Mouse (Mus musculus) stomach, postnatal 0 days (tissue): ENCODE data around the gene Foxn3. TPM values are rescaled to one million over a fixed set of nuclear protein-coding genes. Genes with fewer than 3 reads are reported as not detected.

ENCODE experiments used
- ATAC-seq: fragments of 200-750 bp; cut with Nextera tagmentation; 2 replicates; pipeline ENCODE4 v1.8.0; 2017; ENCODE audit not compliant: low FRiP score, low TSS enrichment
- DNase-seq: peaks from one replicate; pipeline ENCODE4 v3.0.0-alpha.2; 2016; ENCODE audit warnings: low spot score
- H3K27ac ChIP-seq: fragments of 300-500 bp; sonication (generic); replicated peaks from 2 replicates; pipeline ENCODE4 v1.5.1; 2014; ENCODE audit warnings: mild to moderate bottlenecking, control low read depth
- H3K27me3 ChIP-seq: fragments of 300-500 bp; sonication (generic); 2 replicates; pipeline ENCODE4 v1.6.1; 2014; ENCODE audit warnings: low read length; ENCODE audit not compliant: control insufficient read depth, insufficient read depth
- H3K36me3 ChIP-seq: fragments of 300-500 bp; sonication (generic); 2 replicates; pipeline ENCODE4 v1.6.1; 2014; ENCODE audit warnings: low read length, mixed read lengths; ENCODE audit not compliant: control insufficient read depth, insufficient read depth
- H3K4me1 ChIP-seq: fragments of 300-500 bp; sonication (generic); replicated peaks from 2 replicates; pipeline ENCODE4 v1.6.1; 2014; ENCODE audit warnings: antibody characterized with exemption; ENCODE audit not compliant: control insufficient read depth, insufficient read depth
- H3K4me2 ChIP-seq: fragments of 300-500 bp; sonication (generic); replicated peaks from 2 replicates; pipeline ENCODE4 v1.6.1; 2014; ENCODE audit warnings: low read depth, mild to moderate bottlenecking, control low read depth, moderate library complexity
- H3K4me3 ChIP-seq: fragments of 300-500 bp; sonication (generic); 2 replicates; pipeline ENCODE4 v1.5.1; 2014; ENCODE audit warnings: low read depth, low read length, control low read depth
- H3K9ac ChIP-seq: fragments of 300-500 bp; sonication (generic); 2 replicates; pipeline ENCODE4 v1.6.1; 2014; ENCODE audit warnings: mild to moderate bottlenecking, low read length, control low read depth, mixed read lengths
- H3K9me3 ChIP-seq: fragments of 300-500 bp; sonication (generic); 2 replicates; pipeline ENCODE4 v1.6.1; 2016; ENCODE audit warnings: low read length; ENCODE audit not compliant: control insufficient read depth
- CTCF ChIP-seq: IDR thresholded peaks from 2 replicates; pipeline ENCODE4 v1.5.1; 2016; ENCODE audit warnings: antibody characterized with exemption, low read depth, mild to moderate bottlenecking, moderate library complexity
- EP300 ChIP-seq: optimal IDR thresholded peaks from 2 replicates; pipeline ENCODE3; 2016; ENCODE audit warnings: antibody characterized with exemption
- WGBS: fragments of 180-500 bp; shearing (Covaris S2); extraction: QIAGEN DNeasy Blood & Tissue Kit; methylation state at CpG from one replicate; pipeline ENCODE4 v1.1.7; 2014; 5-methylcytosine and 5-hydroxymethylcytosine counted together
- polyA plus RNA-seq: library from polyadenylated mRNA; unstranded; fragments of >200 nt; fragmentation: Nextera tagmentation; extraction: Ambion mirVana; gene quantifications from 2 replicates; pipeline ENCODE4 v1.2.1, GENCODE M21; 2015

The Foxn3 gene
- polyA plus RNA-seq, 1 experiment from 2014 or later: 40.1 TPM

DNA sequence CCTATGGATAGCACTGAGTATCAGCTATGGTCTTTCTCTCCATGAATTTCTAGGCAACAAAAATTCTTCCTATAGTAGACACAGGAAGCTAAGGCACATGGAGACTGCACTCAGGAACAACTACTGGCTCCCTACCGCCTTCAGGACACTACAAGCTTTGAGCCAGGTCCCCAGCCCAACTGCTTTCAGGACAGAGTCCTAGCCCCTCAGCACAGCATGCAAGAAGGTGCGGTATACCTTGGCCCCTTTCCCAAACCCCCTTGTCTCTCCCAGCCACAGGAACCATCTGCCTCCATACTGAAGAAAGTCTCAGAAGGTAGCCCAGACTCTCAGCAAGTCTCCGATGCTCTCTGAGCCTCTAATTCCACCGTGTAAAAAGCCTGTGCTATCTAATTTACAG, 189.8 kb downstream of the Foxn3 start:
- no peaks in the 10 kb centered on the region for H3K9me3 ChIP-seq
- H3K4me1 ChIP-seq: no peaks in the 10 kb centered on the region; the same call in 1 of the 2 replicates
- H3K36me3 ChIP-seq: no peaks in the 10 kb centered on the region
- 82% methylated on average over 4 of the region's 4 CpGs for WGBS
- no peak overlapping the region for H3K4me3 ChIP-seq
- H3K27me3 ChIP-seq: no peaks in the 10 kb centered on the region
- DNase-seq (no peak), ATAC-seq (no peak)
- no peak overlapping the region for H3K9ac ChIP-seq
- TF ChIP-seq CTCF (no peak), EP300 (no peak)
- H3K4me2 ChIP-seq: no peak overlapping the region
- no peak overlapping the region for H3K27ac ChIP-seq

DNA sequence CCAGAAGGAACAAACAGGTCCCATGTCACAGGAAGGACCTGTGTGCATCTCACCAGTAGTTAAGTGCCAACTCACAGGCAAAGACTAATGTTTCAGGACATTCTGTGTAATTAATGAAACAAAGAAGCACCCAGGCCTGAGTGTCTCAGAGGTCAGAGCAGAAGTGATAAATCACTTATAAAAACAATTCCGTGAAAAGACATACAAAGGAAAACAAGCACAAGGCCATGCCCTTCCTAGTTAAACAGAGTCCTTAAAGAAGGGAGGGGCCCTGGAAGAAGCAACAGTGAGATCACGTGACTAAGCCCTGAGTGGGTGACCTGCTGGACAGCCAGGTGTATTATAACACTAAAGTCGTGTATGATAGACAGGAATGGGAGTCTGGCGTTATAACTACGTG, 191.9 kb downstream of the Foxn3 start:
- H3K27ac ChIP-seq: no peak overlapping the region
- H3K36me3 ChIP-seq: no peaks in the 10 kb centered on the region
- no peak for DNase-seq
- H3K9ac ChIP-seq: no peak overlapping the region
- WGBS: 21% methylated on average over 5 of the region's 5 CpGs
- TF ChIP-seq EP300 (no peak), CTCF (no peak)
- no peak for ATAC-seq
- no peak overlapping the region for H3K4me3 ChIP-seq
- no peaks in the 10 kb centered on the region for H3K9me3 ChIP-seq
- H3K4me2 ChIP-seq: no peak overlapping the region
- H3K4me1 ChIP-seq: no peaks in the 10 kb centered on the region; the same call in 1 of the 2 replicates
- no peaks in the 10 kb centered on the region for H3K27me3 ChIP-seq

DNA sequence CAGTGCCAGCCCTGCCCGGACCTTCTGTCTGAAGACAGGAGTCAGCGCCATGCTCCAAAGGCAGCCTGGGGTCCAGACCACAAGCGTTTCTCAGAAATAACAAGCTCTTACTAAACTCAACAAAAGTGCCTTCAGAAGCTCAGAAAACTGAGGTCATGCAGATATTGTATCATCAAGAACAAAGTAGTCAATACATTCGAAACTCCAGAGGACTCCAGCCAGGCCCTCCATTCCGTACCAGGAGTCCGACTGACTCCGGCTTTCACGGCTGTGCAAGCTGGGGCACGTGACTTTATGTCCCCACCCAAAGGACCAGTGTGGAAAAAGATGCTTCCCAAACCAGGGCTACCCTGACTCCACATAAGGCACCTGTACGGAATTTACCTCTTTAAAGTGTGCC, 195.1 kb downstream of the Foxn3 start:
- no peak for DNase-seq
- 80% methylated on average over 10 of the region's 10 CpGs for WGBS
- no peak overlapping the region for H3K27ac ChIP-seq

DNA sequence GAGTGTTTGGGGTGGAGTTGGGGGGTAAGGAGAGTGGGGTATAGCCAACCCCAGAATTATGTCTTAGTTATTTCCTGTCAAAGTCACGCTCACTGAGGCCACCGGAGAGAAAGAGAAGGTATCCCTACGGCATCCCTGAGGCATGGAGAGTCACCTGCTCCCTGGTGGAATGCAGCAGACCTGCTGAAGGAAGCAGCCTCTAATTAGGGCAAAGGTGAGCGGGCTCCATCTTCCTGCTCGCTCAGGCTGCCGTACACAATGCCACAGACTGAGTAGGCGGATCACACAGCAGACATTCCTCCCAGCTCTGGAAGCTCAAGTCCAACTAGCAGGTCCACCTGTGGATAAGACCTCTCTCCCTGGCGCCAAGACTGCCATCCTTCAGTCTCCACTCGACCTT, 197.4 kb downstream of the Foxn3 start:
- H3K9ac ChIP-seq: no peak overlapping the region
- DNase-seq (peak; percentile 59), ATAC-seq (peak; percentile 82)

More for the DNA sequence above, 195.1 kb downstream of the Foxn3 start:
- TF ChIP-seq CTCF (no peak), EP300 (no peak)
- H3K4me2 ChIP-seq: no peak overlapping the region
- no peaks in the 10 kb centered on the region; the same call in 1 of the 2 replicates for H3K4me1 ChIP-seq
- no peaks in the 10 kb centered on the region for H3K36me3 ChIP-seq
- no peaks in the 10 kb centered on the region for H3K27me3 ChIP-seq
- H3K9ac ChIP-seq: no peak overlapping the region
- ATAC-seq: no peak
- no peaks in the 10 kb centered on the region for H3K9me3 ChIP-seq
- H3K4me3 ChIP-seq: no peak overlapping the region

DNA sequence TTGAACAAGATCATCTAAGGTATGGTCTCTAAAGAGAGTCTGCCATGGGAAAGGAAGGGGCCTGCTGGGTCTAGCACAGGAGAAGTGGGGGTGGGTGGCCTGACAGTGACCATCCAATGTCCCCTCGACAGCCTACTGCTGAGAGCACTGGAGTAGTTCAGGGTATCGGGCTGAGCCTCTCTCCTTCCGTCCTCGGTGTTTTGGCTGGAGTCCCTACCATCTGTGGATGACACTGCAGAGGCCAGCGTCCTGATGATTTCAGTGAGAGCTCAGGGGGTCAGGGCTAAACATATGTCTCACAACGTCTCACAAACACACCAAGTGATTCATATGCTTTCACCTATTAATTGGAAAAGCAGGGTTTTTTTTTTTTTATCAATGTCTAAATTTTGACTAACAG, 199.2 kb downstream of the Foxn3 start:
- H3K9ac ChIP-seq: no peak overlapping the region
- ATAC-seq (no peak), DNase-seq (no peak)
- 77% methylated on average over 6 of the region's 6 CpGs for WGBS
- H3K36me3 ChIP-seq: no peaks in the 10 kb centered on the region
- H3K4me3 ChIP-seq: no peak overlapping the region
- TF ChIP-seq EP300 (no peak), CTCF (no peak)
- H3K4me2 ChIP-seq: no peak overlapping the region
- H3K27me3 ChIP-seq: no peaks in the 10 kb centered on the region
- peaks cover 5% of the 10 kb centered on the region for H3K4me1 ChIP-seq
- no peak overlapping the region for H3K27ac ChIP-seq
- H3K9me3 ChIP-seq: no peaks in the 10 kb centered on the region

More for the DNA sequence above, 197.4 kb downstream of the Foxn3 start:
- H3K9me3 ChIP-seq: no peaks in the 10 kb centered on the region
- 64% methylated on average over 9 of the region's 9 CpGs for WGBS
- no peak overlapping the region for H3K4me3 ChIP-seq
- no peaks in the 10 kb centered on the region for H3K27me3 ChIP-seq
- no peaks in the 10 kb centered on the region for H3K36me3 ChIP-seq
- H3K4me1 ChIP-seq: peaks cover 5% of the 10 kb centered on the region
- H3K27ac ChIP-seq: 0 out of 2 replicates have a peak overlapping the region, but pooled peaks have one; percentile 13
- TF ChIP-seq CTCF (peak; percentile 36; the same call in 1 of the 2 replicates), EP300 (no peak)
- H3K4me2 ChIP-seq: no peak overlapping the region

DNA sequence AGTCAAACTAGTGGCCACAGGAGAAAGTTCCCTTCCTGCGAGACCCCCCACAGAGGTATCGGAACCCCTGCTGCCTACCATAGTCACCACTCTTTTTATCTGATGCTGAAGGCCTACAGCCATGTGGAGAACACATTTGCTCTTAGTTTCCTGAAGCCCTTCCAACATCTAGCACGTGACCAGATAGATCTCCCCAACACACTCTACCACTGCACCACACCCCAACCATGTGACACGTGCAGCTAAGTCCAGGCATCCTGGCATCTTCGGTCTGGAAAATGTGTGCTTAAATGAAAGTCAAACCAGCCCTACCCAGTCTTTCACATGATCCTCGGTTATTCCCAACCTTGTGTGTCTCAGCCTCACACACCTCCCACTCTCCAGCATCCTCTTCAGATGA, 200.4 kb downstream of the Foxn3 start:
- no peaks in the 10 kb centered on the region for H3K9me3 ChIP-seq
- no peaks in the 10 kb centered on the region for H3K36me3 ChIP-seq
- 72% methylated on average over 6 of the region's 6 CpGs for WGBS
- H3K27me3 ChIP-seq: no peaks in the 10 kb centered on the region
- no peak overlapping the region for H3K4me3 ChIP-seq
- DNase-seq (no peak), ATAC-seq (peak; percentile 24; the same call in 1 of the 2 replicates)
- no peak for TF ChIP-seq EP300
- TF ChIP-seq CTCF: no peak
- no peak overlapping the region for H3K4me2 ChIP-seq
- no peak overlapping the region for H3K9ac ChIP-seq
- H3K27ac ChIP-seq: no peak overlapping the region
- H3K4me1 ChIP-seq: peaks cover 5% of the 10 kb centered on the region
